Mouse (Mus musculus): Measurements from ENCODE around the gene Sox9. TPM values are rescaled to one million over a fixed set of nuclear protein-coding genes. Genes with fewer than 3 reads are reported as not detected.
A peak's percentile ranks its signal among the peaks of the same experiment; 100 is the strongest.

The Sox9 gene
- polyA plus RNA-seq, 1 experiment from 2014 or later = 49.0 TPM

DNA sequence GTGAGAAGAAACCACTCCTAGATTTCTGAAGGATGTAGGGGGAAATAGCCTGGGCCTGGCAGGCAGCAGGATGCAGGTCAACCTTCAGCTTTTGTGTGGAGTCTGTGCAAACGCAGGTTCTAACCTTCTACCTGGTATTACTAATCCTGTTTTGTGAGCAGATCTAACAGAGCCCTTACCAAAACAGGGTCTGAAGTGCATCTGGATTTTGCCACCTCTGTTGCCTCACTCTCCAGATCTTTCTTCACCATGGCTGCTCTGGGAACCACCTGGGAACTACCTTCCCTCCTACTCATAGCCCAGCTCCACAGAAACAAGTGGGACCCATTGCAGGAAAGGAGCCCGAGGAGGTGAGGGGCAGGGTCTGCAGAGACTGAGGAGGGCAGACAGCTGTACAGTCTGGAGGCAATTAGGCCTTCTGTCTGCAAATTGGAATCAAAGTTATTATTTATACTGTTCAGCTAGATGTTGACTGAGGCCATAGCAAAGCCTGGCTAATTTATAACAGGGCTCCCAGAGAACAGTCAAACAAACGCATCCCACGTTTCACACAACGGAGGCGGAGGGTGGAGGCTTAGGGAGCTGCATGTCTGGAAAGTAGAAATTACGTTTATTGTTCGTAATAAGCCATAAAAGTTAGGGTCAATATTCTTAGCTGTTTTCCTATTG is 25.9 kb downstream of the Sox9 start:
- Histone ChIP-seq H3K4me1 (replicated peaks) (peaks cover 44% of the 10 kb centered on the region), H3K36me3 (no peaks in the 10 kb centered on the region), H3K27me3 (no peaks in the 10 kb centered on the region; the same call in 1 of the 2 replicates), H3K4me2 (no peak overlapping the region), H3K4me3 (no peak overlapping the region), H3K9ac (no peak overlapping the region), H3K27ac (replicated peaks) (no peak overlapping the region), H3K9me3 (no peaks in the 10 kb centered on the region)
- 57% methylated on average over 8 of the region's 8 CpGs for WGBS
- ATAC-seq (ENCODE audit: low read depth) = no peak

DNA sequence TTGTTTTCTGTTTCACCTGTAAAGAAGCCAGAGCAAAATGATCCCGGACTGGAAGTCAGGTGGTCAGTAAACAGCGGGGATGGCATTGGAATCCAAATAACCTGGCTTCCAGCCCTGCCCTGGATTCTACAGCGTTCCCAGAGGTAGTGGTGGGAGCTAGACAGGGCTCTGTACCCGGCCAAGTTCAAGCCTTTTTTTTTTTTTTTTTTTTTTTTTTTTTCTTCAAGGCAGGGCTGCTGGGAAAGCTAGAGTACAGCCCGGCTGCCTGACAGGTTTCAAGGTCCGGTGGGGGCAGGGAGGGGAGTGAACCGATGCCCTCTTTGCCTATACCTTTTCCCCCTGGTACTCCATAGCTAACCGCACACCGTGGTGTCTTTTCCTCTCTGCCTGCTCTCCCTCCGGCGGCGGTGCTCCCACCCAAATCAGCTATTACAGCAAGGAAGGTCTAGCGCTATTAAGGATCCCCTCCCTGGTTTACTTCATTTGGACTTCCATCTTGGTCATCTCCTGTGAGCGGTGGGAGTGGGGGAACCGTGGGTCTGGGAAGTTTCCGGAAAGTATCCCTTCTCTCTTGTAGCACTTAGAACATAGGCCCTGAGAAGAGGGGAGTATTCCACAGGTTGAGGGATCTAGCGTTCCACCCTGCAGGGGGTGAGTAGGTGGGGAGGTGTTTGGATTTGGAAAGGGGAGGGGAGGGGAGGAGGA is 28.6 kb downstream of the Sox9 start:
- peak overlapping the region; percentile 55 for H3K4me2 ChIP-seq
- H3K27me3 ChIP-seq = no peaks in the 10 kb centered on the region; the same call in 1 of the 2 replicates
- peak; percentile 30; the same call in 1 of the 2 replicates for ATAC-seq (ENCODE audit: low read depth)
- no peak overlapping the region for H3K9ac ChIP-seq
- H3K36me3 ChIP-seq = no peaks in the 10 kb centered on the region
- H3K4me1 ChIP-seq (replicated peaks) = peaks cover 42% of the 10 kb centered on the region
- H3K9me3 ChIP-seq = no peaks in the 10 kb centered on the region
- H3K4me3 ChIP-seq = peak overlapping the region; percentile 22
- WGBS = 3% methylated on average over 17 of the region's 17 CpGs
- H3K27ac ChIP-seq (replicated peaks) = peak overlapping the region; percentile 75

DNA sequence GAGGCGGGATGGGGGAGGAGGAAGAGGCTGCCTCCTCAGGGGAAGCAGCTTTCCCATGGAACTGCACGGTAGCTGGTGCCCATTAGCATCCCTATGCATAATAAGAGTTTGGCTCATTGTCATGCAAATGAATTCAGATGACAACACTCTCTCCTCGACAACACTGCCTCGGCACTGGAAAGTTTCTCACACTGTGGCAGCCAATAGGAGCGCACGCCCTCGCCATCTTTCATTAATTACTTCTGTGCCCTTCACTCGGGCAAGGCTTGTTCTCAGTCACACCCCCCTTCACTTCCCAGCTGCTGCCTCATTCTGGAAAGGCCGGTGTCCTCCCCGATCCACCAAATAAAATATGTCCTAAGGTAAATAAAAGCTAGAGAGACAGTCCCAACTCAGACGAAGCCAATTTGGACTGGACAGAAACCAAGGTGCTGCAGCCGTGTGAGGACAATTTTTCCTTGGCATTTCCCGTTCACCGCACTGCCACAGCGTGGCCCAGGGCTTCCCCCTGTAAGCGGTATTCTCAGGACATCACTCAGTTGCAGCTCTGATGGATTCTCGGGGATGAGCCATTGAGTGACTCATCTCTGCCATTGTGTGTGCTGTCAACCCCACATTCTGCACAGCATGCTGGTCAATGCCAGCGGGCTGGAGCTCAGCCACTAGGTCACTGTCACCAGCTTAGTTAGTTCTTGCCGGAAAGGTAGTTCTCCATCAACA is 29.3 kb downstream of the Sox9 start:
- no peaks in the 10 kb centered on the region for H3K36me3 ChIP-seq
- ATAC-seq (ENCODE audit: low read depth) = peak; percentile 93
- peak overlapping the region; percentile 51 for H3K9ac ChIP-seq
- H3K27me3 ChIP-seq = no peaks in the 10 kb centered on the region; the same call in 1 of the 2 replicates
- H3K4me3 ChIP-seq = peak overlapping the region; percentile 22
- no peaks in the 10 kb centered on the region for H3K9me3 ChIP-seq
- 2% methylated on average over 19 of the region's 19 CpGs for WGBS
- H3K4me1 ChIP-seq (replicated peaks) = peaks cover 42% of the 10 kb centered on the region
- H3K4me2 ChIP-seq = peak overlapping the region; percentile 55
- peak overlapping the region; percentile 85 for H3K27ac ChIP-seq (replicated peaks)

DNA sequence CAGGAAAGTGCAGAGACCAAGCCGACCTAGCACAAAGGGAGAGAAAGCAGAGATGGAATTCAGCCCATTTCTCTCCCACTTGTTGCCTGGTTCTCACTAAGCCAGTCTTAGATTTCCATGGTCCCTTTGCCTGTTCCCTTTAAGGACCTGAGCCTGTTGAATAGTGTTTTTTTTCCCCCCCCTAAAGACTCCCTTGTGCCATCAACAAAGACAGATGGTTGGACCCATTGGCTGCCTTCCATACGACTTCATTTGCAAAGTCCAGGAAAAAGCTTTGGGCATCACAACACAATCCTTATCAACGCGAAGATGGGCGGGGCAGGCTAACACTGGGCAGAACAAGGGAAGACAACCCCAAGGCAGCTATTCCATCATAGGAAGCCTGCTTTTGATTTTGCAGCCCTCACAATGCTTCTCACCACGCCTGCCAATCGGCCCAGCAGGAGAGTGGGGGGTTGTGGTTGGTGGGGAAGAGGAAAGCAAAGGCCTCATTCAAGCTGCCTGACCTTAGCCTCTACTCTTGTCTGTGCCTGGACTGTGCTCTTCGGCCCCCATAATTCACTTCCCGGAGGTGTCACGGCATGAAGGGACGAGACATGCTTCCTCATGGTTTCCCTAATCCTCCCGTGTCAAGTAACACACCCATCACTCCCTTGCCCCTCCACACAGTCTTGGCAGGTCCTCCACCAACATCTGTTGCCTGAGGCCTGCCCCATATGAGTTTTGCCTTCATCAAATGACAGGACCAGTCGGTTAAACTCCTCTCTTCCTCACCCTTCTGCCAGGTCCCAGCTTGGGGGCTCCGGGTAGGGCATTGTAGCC is 36.0 kb downstream of the Sox9 start:
- H3K27ac ChIP-seq (replicated peaks) = peak overlapping the region; percentile 23
- WGBS = 26% methylated on average over 14 of the region's 14 CpGs
- H3K4me1 ChIP-seq (replicated peaks) = peaks cover 26% of the 10 kb centered on the region
- ATAC-seq (ENCODE audit: low read depth) = peak; percentile 82
- H3K27me3 ChIP-seq = no peaks in the 10 kb centered on the region
- no peaks in the 10 kb centered on the region for H3K9me3 ChIP-seq
- H3K9ac ChIP-seq = no peak overlapping the region
- H3K4me3 ChIP-seq = no peak overlapping the region
- H3K36me3 ChIP-seq = no peaks in the 10 kb centered on the region
- no peak overlapping the region for H3K4me2 ChIP-seq

DNA sequence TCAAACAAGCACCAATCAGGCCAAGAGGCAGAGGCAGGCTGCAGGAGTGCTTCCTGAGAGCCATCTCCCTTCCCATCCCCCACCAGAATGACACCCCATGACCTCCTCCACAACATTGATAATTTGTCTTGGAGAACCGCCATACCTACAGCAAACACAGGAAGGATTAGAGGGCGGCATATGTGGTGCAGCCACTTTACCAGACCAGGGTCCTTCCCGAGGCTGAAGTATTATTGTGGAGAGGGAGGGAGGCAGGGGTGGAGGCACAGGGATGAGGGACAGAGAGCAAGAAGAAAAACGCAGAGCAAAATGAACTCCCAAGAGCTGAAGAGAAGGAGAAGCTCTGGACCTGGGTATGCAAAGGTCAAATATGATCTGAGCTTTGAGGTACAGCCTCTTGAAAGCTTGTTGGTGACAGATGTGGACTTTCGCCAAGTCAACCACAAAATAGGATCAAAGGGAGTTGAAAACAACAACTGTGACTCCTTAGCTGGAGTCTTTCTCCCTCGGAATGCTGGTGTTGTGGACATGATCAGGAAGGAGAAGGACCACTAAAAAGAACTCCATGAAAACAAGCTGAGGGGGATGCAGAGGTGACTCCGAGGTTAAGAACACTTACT is 36.7 kb downstream of the Sox9 start:
- ATAC-seq (ENCODE audit: low read depth) = no peak

DNA sequence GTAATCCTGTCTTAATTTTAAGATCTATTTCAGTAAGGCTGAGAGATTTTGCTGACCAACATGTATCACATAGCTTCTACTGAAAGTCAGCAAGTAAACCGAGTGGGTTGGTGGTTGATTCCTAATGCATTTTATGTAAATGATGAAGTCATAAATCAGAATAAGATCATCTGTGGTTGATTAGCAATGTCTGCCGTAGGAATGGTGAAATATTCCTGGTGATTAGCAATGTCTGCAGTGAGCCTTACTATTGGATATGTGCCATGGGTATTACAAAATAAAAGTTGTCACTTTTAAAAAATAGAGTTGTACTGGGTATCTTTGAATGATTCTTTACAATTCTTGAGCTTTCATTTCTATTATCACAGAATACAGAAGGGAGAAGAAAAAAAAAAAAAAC is 39.5 kb downstream of the Sox9 start:
- no peak overlapping the region for H3K4me2 ChIP-seq
- 63% methylated on average over 2 of the region's 2 CpGs for WGBS

More for the DNA sequence above, 36.7 kb downstream of the Sox9 start:
- WGBS = 53% methylated on average over 7 of the region's 7 CpGs
- Histone ChIP-seq H3K9ac (no peak overlapping the region), H3K9me3 (no peaks in the 10 kb centered on the region), H3K36me3 (no peaks in the 10 kb centered on the region), H3K4me1 (replicated peaks) (peaks cover 21% of the 10 kb centered on the region), H3K4me3 (no peak overlapping the region), H3K4me2 (no peak overlapping the region), H3K27ac (replicated peaks) (no peak overlapping the region), H3K27me3 (no peaks in the 10 kb centered on the region)

DNA sequence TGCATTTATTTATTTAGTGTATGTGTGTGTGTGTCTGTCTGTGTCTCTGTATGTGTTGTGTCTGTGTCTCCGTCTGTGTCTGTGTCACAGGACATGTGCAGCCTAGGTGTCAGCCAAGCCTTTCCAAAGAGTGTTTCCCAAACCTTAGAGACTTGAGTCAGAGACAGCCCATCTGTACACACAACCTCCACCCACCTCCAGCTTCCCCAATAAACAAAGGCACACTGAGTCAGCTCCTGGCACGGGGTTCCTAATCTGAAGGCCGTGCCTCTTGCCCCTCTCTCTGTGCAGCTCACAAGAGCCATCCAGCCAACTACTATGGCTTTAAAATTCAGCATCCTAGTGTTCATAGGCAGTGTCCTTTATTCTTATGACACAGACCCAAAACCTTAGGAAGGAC is 42.1 kb downstream of the Sox9 start:
- no peaks in the 10 kb centered on the region for H3K27me3 ChIP-seq
- no peak for ATAC-seq (ENCODE audit: low read depth)
- H3K4me3 ChIP-seq = no peak overlapping the region

More for the DNA sequence above, 39.5 kb downstream of the Sox9 start:
- no peak overlapping the region for H3K9ac ChIP-seq
- H3K27me3 ChIP-seq = no peaks in the 10 kb centered on the region
- no peak overlapping the region for H3K27ac ChIP-seq (replicated peaks)
- H3K4me3 ChIP-seq = no peak overlapping the region
- no peaks in the 10 kb centered on the region for H3K9me3 ChIP-seq
- no peak for ATAC-seq (ENCODE audit: low read depth)
- H3K36me3 ChIP-seq = no peaks in the 10 kb centered on the region
- H3K4me1 ChIP-seq (replicated peaks) = peaks cover 26% of the 10 kb centered on the region

DNA sequence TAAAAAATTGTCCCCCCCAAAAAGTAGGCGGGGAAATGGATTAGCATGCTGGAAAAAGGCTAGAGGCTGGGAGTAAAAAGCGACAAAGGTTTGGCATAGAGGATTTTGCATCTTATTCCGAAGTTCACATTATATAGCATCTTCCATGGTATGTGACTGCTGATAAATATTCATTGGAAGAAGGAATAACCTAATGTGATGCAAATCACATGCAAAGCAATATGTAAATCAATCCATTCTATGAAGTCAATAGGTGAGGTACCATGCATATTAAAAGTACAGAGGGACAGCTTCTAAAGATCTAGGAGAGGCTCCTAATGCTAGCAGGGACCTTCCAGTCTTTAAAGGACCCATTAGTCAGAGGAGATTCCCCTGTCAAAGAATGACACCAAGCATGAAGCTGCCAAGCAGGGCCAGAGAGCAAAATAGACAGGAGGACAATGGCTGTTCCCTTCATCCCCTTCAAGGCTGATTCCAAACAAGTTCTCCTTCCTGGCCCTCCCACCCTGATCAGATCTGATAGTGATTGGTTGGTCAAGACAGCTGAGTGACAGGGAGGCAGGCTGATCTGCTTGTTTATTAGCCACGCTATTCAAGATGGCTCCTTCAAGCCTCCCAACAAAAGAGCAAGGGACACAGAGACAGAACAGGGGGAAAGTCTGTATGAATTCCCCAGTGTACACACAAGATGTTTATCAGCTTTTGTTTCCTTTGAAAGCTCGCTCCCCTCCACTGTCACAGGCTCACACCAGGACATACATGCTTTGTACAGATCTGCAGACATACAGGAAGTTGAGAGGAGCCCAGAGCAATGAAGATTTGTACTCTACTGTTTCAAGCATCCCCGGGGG is 44.4 kb downstream of the Sox9 start:
- H3K36me3 ChIP-seq = no peaks in the 10 kb centered on the region
- H3K27ac ChIP-seq (replicated peaks) = no peak overlapping the region
- no peak overlapping the region for H3K9ac ChIP-seq
- 57% methylated on average over 6 of the region's 6 CpGs for WGBS
- no peak overlapping the region for H3K4me2 ChIP-seq
- no peaks in the 10 kb centered on the region for H3K27me3 ChIP-seq
- no peaks in the 10 kb centered on the region for H3K9me3 ChIP-seq
- no peak for ATAC-seq (ENCODE audit: low read depth)
- H3K4me1 ChIP-seq (replicated peaks) = peaks cover 9% of the 10 kb centered on the region; the same call in 1 of the 2 replicates
- no peak overlapping the region for H3K4me3 ChIP-seq

More for the DNA sequence above, 42.1 kb downstream of the Sox9 start:
- WGBS = 79% methylated on average over 3 of the region's 3 CpGs
- H3K9me3 ChIP-seq = no peaks in the 10 kb centered on the region
- H3K4me2 ChIP-seq = no peak overlapping the region
- H3K9ac ChIP-seq = no peak overlapping the region
- peaks cover 9% of the 10 kb centered on the region; the same call in 1 of the 2 replicates for H3K4me1 ChIP-seq (replicated peaks)
- no peak overlapping the region for H3K27ac ChIP-seq (replicated peaks)
- no peaks in the 10 kb centered on the region for H3K36me3 ChIP-seq

DNA sequence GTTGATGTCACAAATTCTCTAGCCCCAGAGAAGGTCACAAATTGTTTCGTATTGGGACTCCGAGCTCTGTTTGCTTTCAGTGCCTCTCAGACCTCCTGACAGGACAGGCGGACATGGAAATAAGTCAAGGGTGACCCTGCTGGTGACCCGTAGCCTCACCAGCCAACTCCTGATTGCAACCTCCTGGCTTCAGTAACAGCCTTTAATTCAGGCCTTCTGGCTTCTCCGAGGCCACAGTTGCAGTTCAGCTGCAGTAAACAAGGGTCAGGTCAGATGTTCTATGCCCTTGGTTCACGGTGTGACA is 45.0 kb downstream of the Sox9 start:
- no peak overlapping the region for H3K9ac ChIP-seq
- H3K4me1 ChIP-seq (replicated peaks) = peaks cover 9% of the 10 kb centered on the region; the same call in 1 of the 2 replicates
- no peaks in the 10 kb centered on the region for H3K9me3 ChIP-seq
- H3K4me2 ChIP-seq = no peak overlapping the region
- no peaks in the 10 kb centered on the region for H3K36me3 ChIP-seq
- ATAC-seq (ENCODE audit: low read depth) = no peak
- WGBS = 30% methylated on average over 6 of the region's 6 CpGs
- no peak overlapping the region for H3K27ac ChIP-seq (replicated peaks)
- no peaks in the 10 kb centered on the region for H3K27me3 ChIP-seq
- no peak overlapping the region for H3K4me3 ChIP-seq

DNA sequence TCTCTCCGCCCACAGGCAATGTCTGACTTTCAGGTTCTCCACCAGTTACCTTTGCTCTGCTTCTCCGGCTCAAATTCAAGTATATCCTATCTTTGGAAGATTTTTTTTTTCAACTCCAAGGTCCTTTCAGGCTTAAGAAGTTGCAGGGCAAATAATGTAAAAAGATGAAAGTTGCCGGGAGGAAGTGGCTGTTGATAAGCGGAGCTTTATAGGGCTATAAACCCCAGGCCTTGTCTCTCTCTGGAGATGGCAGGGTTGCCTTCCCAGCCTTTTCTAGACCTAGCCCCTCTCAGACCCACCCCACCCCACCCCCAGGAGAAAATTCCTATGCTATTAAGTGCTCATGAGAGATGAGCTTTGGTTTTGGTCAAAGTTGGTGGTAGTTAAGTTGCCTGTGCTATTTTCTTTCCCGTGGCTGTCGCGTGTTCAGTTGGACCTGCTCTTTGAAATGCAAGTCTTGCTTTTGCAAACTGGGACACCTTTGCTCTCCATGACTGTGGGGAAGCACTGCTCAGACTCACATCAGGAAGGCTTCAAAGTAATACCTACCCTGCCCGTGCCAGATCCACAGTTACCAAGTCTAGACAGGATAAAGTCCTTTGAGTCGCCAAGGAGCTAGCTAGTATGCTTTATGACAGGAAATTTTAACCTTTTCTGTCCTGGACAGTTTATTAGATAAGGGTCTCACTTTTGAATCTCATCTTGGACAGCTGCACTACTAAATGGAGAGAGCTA is 46.7 kb downstream of the Sox9 start:
- WGBS = 82% methylated on average over 9 of the region's 9 CpGs

More for the DNA sequence above, 46.7 kb downstream of the Sox9 start:
- Histone ChIP-seq H3K4me2 (no peak overlapping the region), H3K4me1 (replicated peaks) (peaks cover 19% of the 10 kb centered on the region), H3K36me3 (no peaks in the 10 kb centered on the region), H3K4me3 (no peak overlapping the region), H3K9me3 (no peaks in the 10 kb centered on the region), H3K27me3 (no peaks in the 10 kb centered on the region), H3K27ac (replicated peaks) (no peak overlapping the region), H3K9ac (no peak overlapping the region)
- no peak for ATAC-seq (ENCODE audit: low read depth)
